In the genomic region with DNA sequence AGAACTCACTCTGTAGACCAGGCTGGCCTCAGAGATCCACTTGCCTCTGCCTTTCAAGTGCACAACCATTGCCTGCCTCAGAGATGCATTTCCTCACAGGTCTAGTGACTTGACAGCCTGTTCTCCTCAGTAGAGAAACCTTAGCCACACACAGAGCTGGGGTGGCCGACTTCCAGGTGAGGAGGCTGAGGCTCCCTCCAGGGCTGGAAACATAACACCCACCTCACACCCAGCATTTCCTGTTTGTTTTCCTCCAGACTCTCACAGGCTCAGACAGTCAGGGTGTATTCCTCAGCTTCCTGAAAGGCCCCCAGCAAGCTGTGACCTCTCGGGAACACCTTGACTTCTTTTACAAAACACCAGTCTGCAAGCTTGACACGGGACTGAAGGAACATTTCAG, we compare ENCODE assay signal across 35 mouse cellular contexts. TPM values are rescaled to one million over a fixed set of nuclear protein-coding genes. Genes with fewer than 3 reads are reported as not detected.
DNase-seq lines count a peak whose midpoint lies in the region; ATAC-seq and TF ChIP-seq lines count a peak whose summit lies in the region.
"Had no signal": no experiment of that assay in that cellular context is flagged by ENCODE, and none has a peak within 500 bp of the region (broad histone marks: within the 10 kb centered on the region; RNA-seq: fewer than 3 reads in every experiment).

No protein-coding gene starts in this region.

- 68% methylated on average over 3 of the region's 3 CpGs for WGBS in liver, adult 2 months
- 39% methylated on average over 3 of the region's 3 CpGs for WGBS in liver, embryonic 11.5 days
- WGBS in forebrain, embryonic 12.5 days: 82% methylated on average over 3 of the region's 3 CpGs

- H3K79me2 ChIP-seq in liver, adult 2 months (ENCODE audit: control insufficient read depth, insufficient read depth, low read length): no peaks in the 10 kb centered on the region; the same call in 1 of the 2 replicates

- no peak for TF ChIP-seq POLR2A in liver, adult 2 months (IDR thresholded peaks at IDR 0.05; ENCODE audit: extremely low read depth, insufficient read depth, low read length)

- H3K9me3 ChIP-seq in liver, embryonic 11.5 days (ENCODE audit: control insufficient read depth, low read length): no peaks in the 10 kb centered on the region
- no peaks in the 10 kb centered on the region for H3K9me3 ChIP-seq in forebrain, embryonic 12.5 days
- H3K9me3 ChIP-seq: forebrain, embryonic 10.5 days; G1E; hindbrain, embryonic 12.5 days; limb, embryonic 12.5 days; liver, embryonic 13.5 days; midbrain, embryonic 12.5 days; neural tube, embryonic 12.5 days had no signal

- no peak for ATAC-seq in CD4-positive, CD25-positive, alpha-beta regulatory T cell, adult 4 months
- no peak for ATAC-seq in liver, embryonic 11.5 days (replicated peaks; ENCODE audit: low FRiP score)
- no peak for ATAC-seq in forebrain, embryonic 12.5 days (ENCODE audit: low FRiP score)
- ATAC-seq: forebrain, postnatal 0 days; Patski had no signal

- H3K4me2 ChIP-seq in liver, embryonic 11.5 days: no peak overlapping the region
- H3K4me2 ChIP-seq in forebrain, embryonic 12.5 days: no peak overlapping the region
- H3K4me2 ChIP-seq: hindbrain, embryonic 12.5 days; limb, embryonic 12.5 days; liver, embryonic 13.5 days; midbrain, embryonic 12.5 days; neural tube, embryonic 12.5 days had no signal

- no peak for TF ChIP-seq CTCF in liver, adult 2 months (IDR thresholded peaks at IDR 0.05; ENCODE audit: low read depth, low read length)

- peaks cover 33% of the 10 kb centered on the region for H3K4me1 ChIP-seq in liver, adult 2 months (ENCODE audit: control insufficient read depth, insufficient read depth, low read length)
- peaks cover 7% of the 10 kb centered on the region for H3K4me1 ChIP-seq in liver, embryonic 11.5 days (replicated peaks; ENCODE audit: control insufficient read depth, insufficient read depth, low read length)
- H3K4me1 ChIP-seq in forebrain, embryonic 12.5 days: peaks cover 16% of the 10 kb centered on the region

- peak; percentile 7 for DNase-seq in CD4-positive, CD25-positive, alpha-beta regulatory T cell, adult 2 months (ENCODE audit: low read depth, low spot score)
- peak; percentile 33 for DNase-seq in kidney, adult 18-20 months
- DNase-seq in kidney, adult 11 months: no peak
- DNase-seq in liver, adult 2 months (ENCODE audit: extremely low read depth, low read depth, low spot score): no peak
- no peak for DNase-seq in liver, embryonic 11.5 days (ENCODE audit: low spot score)
- DNase-seq in skeletal muscle tissue, adult 2 months (ENCODE audit: low read depth, low spot score): peak; percentile 76
- DNase-seq: adrenal gland, postnatal 36 days; cerebellum, adult 11 months; cerebellum, adult 9-11 months; forebrain, postnatal 0 days; heart, adult 18-20 months; kidney, adult 9 months; layer of hippocampus, postnatal 36 days; liver, embryonic 13.5 days; lung, adult 2 months; lung, postnatal 14 days; right cerebral cortex, postnatal 14 days had no signal

- no peaks in the 10 kb centered on the region for H3K27me3 ChIP-seq in liver, adult 2 months (ENCODE audit: control insufficient read depth, insufficient read depth, low read length)
- no peaks in the 10 kb centered on the region for H3K27me3 ChIP-seq in liver, embryonic 11.5 days (replicated peaks; ENCODE audit: control insufficient read depth, insufficient read depth, low read length)
- H3K27me3 ChIP-seq in forebrain, embryonic 12.5 days: no peaks in the 10 kb centered on the region
- H3K27me3 ChIP-seq: CH12.LX; liver, embryonic 13.5 days; neural tube, embryonic 12.5 days; Patski had no signal

- no peak overlapping the region for H3K9ac ChIP-seq in liver, adult 2 months (ENCODE audit: low read depth, low read length)
- no peak overlapping the region for H3K9ac ChIP-seq in liver, embryonic 11.5 days (ENCODE audit: low read depth, low read length)
- no peak overlapping the region for H3K9ac ChIP-seq in forebrain, embryonic 12.5 days
- H3K9ac ChIP-seq: forebrain, postnatal 0 days; hindbrain, embryonic 12.5 days; limb, embryonic 12.5 days; liver, embryonic 13.5 days; midbrain, embryonic 12.5 days; neural tube, embryonic 12.5 days had no signal

- H3K4me3 ChIP-seq in liver, adult 2 months (ENCODE audit: insufficient read depth, low read depth, low read length): no peak overlapping the region
- H3K4me3 ChIP-seq in liver, embryonic 11.5 days (ENCODE audit: low read depth, low read length): no peak overlapping the region
- no peak overlapping the region for H3K4me3 ChIP-seq in forebrain, embryonic 12.5 days (replicated peaks)
- H3K4me3 ChIP-seq: forebrain, embryonic 10.5 days; hindbrain, embryonic 12.5 days; limb, embryonic 12.5 days; liver, embryonic 13.5 days; midbrain, embryonic 12.5 days; neural tube, embryonic 12.5 days had no signal

- peak overlapping the region; percentile 65; the same call in 1 of the 2 replicates for H3K27ac ChIP-seq in liver, adult 2 months (replicated peaks; ENCODE audit: insufficient read depth, low read depth, low read length)
- H3K27ac ChIP-seq in liver, embryonic 11.5 days (ENCODE audit: low read depth, low read length): no peak overlapping the region
- no peak overlapping the region for H3K27ac ChIP-seq in forebrain, embryonic 12.5 days
- H3K27ac ChIP-seq: forebrain, embryonic 10.5 days; hindbrain, embryonic 12.5 days; limb, embryonic 12.5 days; liver, embryonic 13.5 days; midbrain, embryonic 12.5 days; neural tube, embryonic 12.5 days had no signal

- H3K36me3 ChIP-seq in liver, adult 2 months (ENCODE audit: control insufficient read depth, insufficient read depth, low read length): no peaks in the 10 kb centered on the region
- H3K36me3 ChIP-seq in liver, embryonic 11.5 days (ENCODE audit: control insufficient read depth, insufficient read depth, low read length): no peaks in the 10 kb centered on the region
- no peaks in the 10 kb centered on the region for H3K36me3 ChIP-seq in forebrain, embryonic 12.5 days (replicated peaks)
- H3K36me3 ChIP-seq: forebrain, embryonic 10.5 days; hindbrain, embryonic 12.5 days; limb, embryonic 12.5 days; liver, embryonic 13.5 days; midbrain, embryonic 12.5 days; neural tube, embryonic 12.5 days had no signal

RNA-seq across cellular contexts. Expression of gene Tmco4, which starts 2.5 kb away (rescaled TPM):
- polyA plus RNA-seq in CD4-positive, CD25-positive, alpha-beta regulatory T cell, adult 4 months (2017; shearing (Covaris generic)): 10 to 100 TPM; 22.5 to 44.8 TPM
- total RNA-seq in liver, adult 2 months (2014; rRNA removed): 10.2 and 12.6 TPM in 2 replicates
- 14.6 and 15.3 TPM in 2 replicates for polyA plus RNA-seq in liver, adult 2 months (2012; rRNA removed)
- polyA plus RNA-seq in liver, embryonic 11.5 days (2014; fragmentation: Nextera tagmentation; extraction: Ambion mirVana): 1.5 and 1.9 TPM in 2 replicates
- polyA plus RNA-seq in forebrain, embryonic 12.5 days (2016; fragmentation: Nextera tagmentation; extraction: Ambion mirVana): 0.88 and 0.96 TPM in 2 replicates

RNA-seq across cellular contexts. Expression of gene Rnf186, which starts 8.3 kb away (rescaled TPM):
- polyA plus RNA-seq in CD4-positive, CD25-positive, alpha-beta regulatory T cell, adult 4 months (2017; shearing (Covaris generic)): not detected
- total RNA-seq in liver, adult 2 months (2014; rRNA removed): 5.5 and 13.4 TPM in 2 replicates
- 24.5 and 25.8 TPM in 2 replicates for polyA plus RNA-seq in liver, adult 2 months (2012; rRNA removed)
- polyA plus RNA-seq in liver, embryonic 11.5 days (2014; fragmentation: Nextera tagmentation; extraction: Ambion mirVana): not detected in 2 replicates
- not detected in 2 replicates for polyA plus RNA-seq in forebrain, embryonic 12.5 days (2016; fragmentation: Nextera tagmentation; extraction: Ambion mirVana)
- total RNA-seq: adrenal gland, adult 18-20 months; adrenal gland, postnatal 36 days; CH12.LX; common myeloid progenitor, adult 5-6 weeks; forebrain, postnatal 0 days; heart, adult 18-20 months; heart, postnatal 25 days; layer of hippocampus, adult 8-10 months; layer of hippocampus, postnatal 36 days; left cerebral cortex, postnatal 14 days; megakaryocyte progenitor cell, adult 5-6 weeks; monocyte, adult 5-6 weeks had no signal
- polyA plus RNA-seq: forebrain, embryonic 10.5 days; forebrain, postnatal 0 days; G1E; heart, embryonic 14.5 days; hindbrain, embryonic 12.5 days; limb, embryonic 12.5 days; midbrain, embryonic 12.5 days; neural tube, embryonic 12.5 days; Patski had no signal

Comparison
In these comparisons a context has a peak if more than half of its experiments do, and no peak if none do; other contexts are left out.
1. DNase-seq: peak in CD4-positive, CD25-positive, alpha-beta regulatory T cell, adult 2 months (single experiment), kidney, adult 18-20 months (single experiment) and skeletal muscle tissue, adult 2 months (single experiment); none in kidney, adult 11 months (single experiment), liver, adult 2 months (single experiment) and liver, embryonic 11.5 days (single experiment).
2. RNA of gene Rnf186, which starts 8.3 kb away (polyA plus RNA-seq): 24.5 to 25.8 TPM in liver, adult 2 months; not detected in liver, embryonic 11.5 days, not detected in CD4-positive, CD25-positive, alpha-beta regulatory T cell, adult 4 months and not detected in forebrain, embryonic 12.5 days; every median in the first group is over 10 times any median in the second.